Mouse (Mus musculus): ENCODE results near the gene Ltbp1. TPM values are rescaled to one million over a fixed set of nuclear protein-coding genes. Genes with fewer than 3 reads are reported as not detected.

Gene Ltbp1
- polyA plus RNA-seq, 1 experiment, result 27.7 TPM

DNA sequence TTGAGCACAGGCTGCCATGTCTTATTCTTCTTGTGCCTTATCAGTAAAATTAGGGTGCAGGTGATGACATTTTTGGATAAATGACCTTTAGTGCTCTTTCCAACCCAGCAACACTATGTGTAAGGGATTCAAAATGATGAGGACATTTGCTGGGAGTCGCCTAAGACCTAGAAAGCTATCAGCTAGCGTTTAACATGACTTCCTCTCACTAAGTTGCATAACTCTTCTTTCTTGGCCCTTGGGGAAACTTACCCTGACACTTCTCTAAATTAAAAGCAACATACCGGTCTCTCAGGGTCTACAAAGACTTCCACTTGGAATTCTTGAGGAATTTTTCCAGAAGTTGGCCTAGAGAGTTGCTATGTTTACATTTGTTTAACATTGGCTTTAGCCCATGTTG is 348.0 kb downstream of the Ltbp1 start:
- no peak overlapping the region for H3K4me3 ChIP-seq (replicated peaks; ENCODE audit: extremely low read depth, low read depth, low read length)
- H3K4me1 ChIP-seq (ENCODE audit: control insufficient read depth, insufficient read depth, low read length), result peaks cover 3% of the 10 kb centered on the region; the same call in 1 of the 2 replicates
- 51% methylated on average over 3 of the region's 3 CpGs for WGBS
- TF ChIP-seq POLR2A (IDR thresholded peaks at IDR 0.05; ENCODE audit: borderline replicate concordance, extremely low read depth, low read depth, low read length) (no peak), CTCF (IDR thresholded peaks at IDR 0.05; ENCODE audit: insufficient read depth, low read length) (no peak)
- no peak for DNase-seq

DNA sequence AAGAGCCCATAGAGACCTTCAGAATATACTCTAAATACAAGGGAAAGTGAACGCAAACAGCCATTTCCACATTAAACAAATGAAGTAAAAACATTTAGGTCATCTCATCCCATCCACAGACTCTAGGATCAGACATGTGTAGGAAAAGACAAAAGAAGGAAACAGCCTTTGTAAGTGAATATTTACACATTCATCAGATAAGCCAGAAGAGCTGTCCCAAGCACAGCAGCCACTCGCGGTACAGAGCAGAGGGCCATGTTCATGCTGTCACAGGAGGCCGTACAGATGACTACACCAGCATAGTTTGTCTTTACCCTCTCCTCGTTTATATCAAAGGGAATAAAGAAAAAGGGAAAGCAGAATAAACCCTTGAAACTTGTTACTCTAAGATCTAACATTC is 350.1 kb downstream of the Ltbp1 start:
- 38% methylated on average over 5 of the region's 5 CpGs for WGBS

DNA sequence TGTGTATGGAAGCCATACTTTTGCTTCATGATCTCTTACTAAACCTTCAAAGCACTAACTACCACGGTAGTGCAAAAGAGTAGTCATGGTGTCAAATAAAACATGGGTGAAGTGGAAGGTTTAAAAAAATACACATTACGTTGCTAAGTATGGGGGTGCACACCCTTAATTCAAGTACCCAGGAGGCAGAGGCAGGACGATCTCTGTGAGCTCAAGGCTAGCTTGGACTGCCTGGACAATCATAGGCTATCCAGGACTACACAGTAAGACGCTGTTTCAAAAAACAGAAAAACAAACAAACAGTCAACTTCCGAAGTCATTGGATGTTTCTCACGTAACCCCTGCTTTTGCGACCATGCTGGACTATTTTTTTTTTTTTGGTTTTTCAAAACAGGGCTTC is 354.7 kb downstream of the Ltbp1 start:
- TF ChIP-seq POLR2A (IDR thresholded peaks at IDR 0.05; ENCODE audit: borderline replicate concordance, extremely low read depth, low read depth, low read length), result no peak
- no peak for TF ChIP-seq CTCF (IDR thresholded peaks at IDR 0.05; ENCODE audit: insufficient read depth, low read length)
- DNase-seq, result no peak
- H3K4me1 ChIP-seq (ENCODE audit: control insufficient read depth, insufficient read depth, low read length), result peaks cover 2% of the 10 kb centered on the region; the same call in 1 of the 2 replicates
- no peak overlapping the region for H3K4me3 ChIP-seq (replicated peaks; ENCODE audit: extremely low read depth, low read depth, low read length)
- 97% methylated on average over 7 of the region's 7 CpGs for WGBS

More for the DNA sequence above, 350.1 kb downstream of the Ltbp1 start:
- peaks cover 3% of the 10 kb centered on the region; the same call in 1 of the 2 replicates for H3K4me1 ChIP-seq (ENCODE audit: control insufficient read depth, insufficient read depth, low read length)
- H3K4me3 ChIP-seq (replicated peaks; ENCODE audit: extremely low read depth, low read depth, low read length), result no peak overlapping the region
- TF ChIP-seq CTCF (IDR thresholded peaks at IDR 0.05; ENCODE audit: insufficient read depth, low read length), result no peak
- TF ChIP-seq POLR2A (IDR thresholded peaks at IDR 0.05; ENCODE audit: borderline replicate concordance, extremely low read depth, low read depth, low read length), result no peak
- no peak for DNase-seq

DNA sequence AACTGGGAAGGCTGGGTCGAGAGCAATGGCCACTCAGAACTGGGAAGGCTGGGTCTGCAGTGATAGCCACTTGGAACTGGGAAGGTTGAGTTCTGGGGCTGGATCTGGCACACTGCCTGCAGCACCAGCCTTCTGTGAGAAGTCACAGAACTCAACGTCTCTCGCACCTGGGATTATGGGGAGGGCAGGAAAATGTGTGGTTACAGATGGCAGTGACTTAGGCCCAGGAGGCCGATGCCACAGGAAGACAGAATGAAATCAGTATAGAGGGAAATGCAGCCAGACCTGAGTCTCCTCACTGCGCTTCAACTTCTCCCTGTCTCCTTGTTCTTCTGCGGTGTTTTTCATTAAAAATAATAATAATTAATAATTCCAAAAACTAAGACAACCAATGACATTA is 361.0 kb downstream of the Ltbp1 start:
- no peak for TF ChIP-seq POLR2A (IDR thresholded peaks at IDR 0.05; ENCODE audit: borderline replicate concordance, extremely low read depth, low read depth, low read length)
- TF ChIP-seq CTCF (IDR thresholded peaks at IDR 0.05; ENCODE audit: insufficient read depth, low read length), result no peak
- Histone ChIP-seq H3K4me1 (ENCODE audit: control insufficient read depth, insufficient read depth, low read length) (peaks cover 4% of the 10 kb centered on the region; the same call in 1 of the 2 replicates), H3K4me3 (replicated peaks; ENCODE audit: extremely low read depth, low read depth, low read length) (no peak overlapping the region)
- DNase-seq, result no peak
- WGBS, result 78% methylated on average over 6 of the region's 6 CpGs

DNA sequence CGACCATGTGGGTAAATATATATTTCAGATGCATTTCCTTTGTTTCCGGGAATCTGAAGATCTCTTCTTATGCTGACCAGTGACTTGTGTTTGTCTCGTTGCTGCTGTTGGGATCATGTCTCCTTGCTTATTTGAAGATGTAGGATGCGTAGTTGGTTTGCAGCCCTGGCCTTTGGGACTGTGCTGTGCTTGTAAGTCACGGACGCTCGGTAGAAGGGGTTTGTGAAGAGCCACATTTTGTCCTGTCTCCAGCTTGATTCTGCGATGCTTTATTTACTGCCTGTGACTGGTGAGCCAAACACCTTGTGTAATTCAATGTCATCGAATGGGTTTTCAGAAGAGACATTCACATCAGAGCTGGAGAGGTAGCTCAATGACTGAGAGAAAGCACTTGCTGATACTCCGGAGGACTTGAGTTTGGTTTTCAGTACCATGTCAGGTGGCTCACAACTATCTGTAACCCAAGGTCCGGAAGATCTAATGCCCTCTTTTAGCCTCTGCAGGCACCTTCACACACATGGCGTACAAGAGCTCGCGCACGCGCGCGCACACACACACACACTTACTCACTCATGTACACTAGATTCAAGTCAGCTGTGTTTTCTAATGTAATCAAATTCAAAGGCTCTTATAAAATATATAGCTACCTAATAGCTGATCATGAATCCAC is 362.3 kb downstream of the Ltbp1 start:
- peaks cover 4% of the 10 kb centered on the region; the same call in 1 of the 2 replicates for H3K4me1 ChIP-seq (ENCODE audit: control insufficient read depth, insufficient read depth, low read length)
- 98% methylated on average over 18 of the region's 18 CpGs for WGBS
- no peak for DNase-seq
- no peak overlapping the region for H3K4me3 ChIP-seq (replicated peaks; ENCODE audit: extremely low read depth, low read depth, low read length)
- TF ChIP-seq CTCF (IDR thresholded peaks at IDR 0.05; ENCODE audit: insufficient read depth, low read length) (no peak), POLR2A (IDR thresholded peaks at IDR 0.05; ENCODE audit: borderline replicate concordance, extremely low read depth, low read depth, low read length) (no peak)

DNA sequence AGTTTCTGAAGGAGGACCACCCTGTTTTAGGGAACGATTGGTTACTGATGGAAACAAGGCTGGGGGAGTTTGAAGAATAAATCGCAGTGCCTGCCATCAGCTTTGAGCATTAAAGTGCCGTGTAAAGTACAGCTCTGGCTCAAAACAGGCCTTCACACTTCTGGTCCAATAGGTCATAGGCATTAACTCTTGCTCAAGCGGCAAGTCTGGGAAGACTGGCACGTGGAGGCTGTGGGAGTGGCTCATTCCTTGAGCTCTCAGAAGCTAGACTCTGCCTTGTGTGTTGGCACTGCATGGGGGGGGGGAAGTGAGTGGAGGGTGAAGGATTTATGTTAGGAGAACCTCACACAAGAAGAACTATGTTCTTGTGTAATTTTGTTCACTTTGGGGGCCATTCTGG is 363.2 kb downstream of the Ltbp1 start:
- no peak overlapping the region for H3K4me3 ChIP-seq (replicated peaks; ENCODE audit: extremely low read depth, low read depth, low read length)
- TF ChIP-seq CTCF (IDR thresholded peaks at IDR 0.05; ENCODE audit: insufficient read depth, low read length), result no peak
- no peak for TF ChIP-seq POLR2A (IDR thresholded peaks at IDR 0.05; ENCODE audit: borderline replicate concordance, extremely low read depth, low read depth, low read length)
- no peak for DNase-seq
- 55% methylated on average over 5 of the region's 5 CpGs for WGBS
- peaks cover 4% of the 10 kb centered on the region; the same call in 1 of the 2 replicates for H3K4me1 ChIP-seq (ENCODE audit: control insufficient read depth, insufficient read depth, low read length)

DNA sequence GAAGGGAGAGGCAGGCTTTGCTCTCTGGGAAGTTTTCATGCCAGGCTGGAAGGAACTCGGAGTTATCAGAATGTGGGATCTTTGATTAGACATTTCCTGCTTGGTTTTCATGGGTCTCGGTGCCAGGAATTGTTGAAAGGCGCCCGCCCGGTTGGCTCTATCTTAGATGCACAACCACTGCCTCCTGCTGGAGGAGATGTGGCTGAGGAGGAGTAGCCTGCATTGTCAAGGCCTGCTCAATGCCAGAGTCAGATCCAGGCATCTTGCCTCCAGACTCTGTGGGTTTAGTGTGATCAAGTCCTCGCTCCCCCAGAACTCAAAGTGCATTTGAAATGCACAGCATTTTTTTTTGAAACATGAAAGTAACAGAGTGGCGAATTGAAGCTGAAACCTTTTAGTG is 364.0 kb downstream of the Ltbp1 start:
- no peak overlapping the region for H3K4me3 ChIP-seq (replicated peaks; ENCODE audit: extremely low read depth, low read depth, low read length)
- WGBS, result 29% methylated on average over 7 of the region's 7 CpGs
- TF ChIP-seq CTCF (IDR thresholded peaks at IDR 0.05; ENCODE audit: insufficient read depth, low read length) (peak; percentile 83), POLR2A (IDR thresholded peaks at IDR 0.05; ENCODE audit: borderline replicate concordance, extremely low read depth, low read depth, low read length) (no peak)
- peak; percentile 57 for DNase-seq
- H3K4me1 ChIP-seq (ENCODE audit: control insufficient read depth, insufficient read depth, low read length), result peaks cover 4% of the 10 kb centered on the region; the same call in 1 of the 2 replicates

DNA sequence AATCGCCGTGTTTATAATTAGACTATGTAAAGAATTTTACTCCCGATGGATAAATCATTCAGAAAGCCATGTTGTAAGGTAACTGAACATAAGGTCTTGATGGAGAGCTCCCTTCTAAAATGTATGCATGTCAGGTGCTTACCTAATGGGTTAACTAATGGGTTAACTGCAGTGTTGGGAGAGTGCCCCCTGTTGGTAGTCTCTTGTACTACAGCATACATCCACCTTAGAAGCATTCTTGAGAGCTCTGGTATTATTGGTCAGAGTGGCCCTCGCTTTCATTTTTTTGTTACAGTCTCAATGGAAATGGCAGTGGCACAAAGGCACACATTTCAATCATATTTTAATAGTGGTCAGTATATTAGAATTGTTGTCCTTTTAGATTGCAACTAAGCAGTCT is 364.8 kb downstream of the Ltbp1 start:
- Histone ChIP-seq H3K4me1 (ENCODE audit: control insufficient read depth, insufficient read depth, low read length) (peaks cover 4% of the 10 kb centered on the region; the same call in 1 of the 2 replicates), H3K4me3 (replicated peaks; ENCODE audit: extremely low read depth, low read depth, low read length) (no peak overlapping the region)
- no peak for DNase-seq
- TF ChIP-seq POLR2A (IDR thresholded peaks at IDR 0.05; ENCODE audit: borderline replicate concordance, extremely low read depth, low read depth, low read length) (no peak), CTCF (IDR thresholded peaks at IDR 0.05; ENCODE audit: insufficient read depth, low read length) (0 out of 2 replicates have a peak, but pooled peaks have one; percentile 18)
- WGBS, result 92% methylated on average over 4 of the region's 4 CpGs

DNA sequence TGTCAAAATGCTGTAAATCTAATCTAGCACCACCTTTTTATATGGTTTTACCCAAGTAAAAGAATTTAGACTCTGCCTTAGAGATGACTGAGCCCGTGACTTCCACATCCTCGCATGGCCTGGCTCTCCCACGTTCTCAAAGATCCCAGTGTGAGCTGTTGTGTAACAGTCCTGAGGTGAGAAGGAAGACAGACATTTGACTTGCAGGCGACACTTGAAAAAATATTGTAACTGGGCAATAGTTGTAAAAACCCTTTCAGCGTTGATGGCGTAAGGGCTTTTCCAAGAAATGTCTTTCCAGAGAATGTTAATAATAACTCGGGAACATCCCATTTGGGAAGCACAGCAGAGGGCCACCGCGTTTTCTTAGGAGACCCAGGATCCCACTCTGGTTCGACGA is 366.3 kb downstream of the Ltbp1 start:
- TF ChIP-seq CTCF (IDR thresholded peaks at IDR 0.05; ENCODE audit: insufficient read depth, low read length) (no peak), POLR2A (IDR thresholded peaks at IDR 0.05; ENCODE audit: borderline replicate concordance, extremely low read depth, low read depth, low read length) (no peak)
- Histone ChIP-seq H3K4me1 (ENCODE audit: control insufficient read depth, insufficient read depth, low read length) (peaks cover 4% of the 10 kb centered on the region; the same call in 1 of the 2 replicates), H3K4me3 (replicated peaks; ENCODE audit: extremely low read depth, low read depth, low read length) (no peak overlapping the region)
- DNase-seq, result no peak
- WGBS, result 73% methylated on average over 11 of the region's 11 CpGs

DNA sequence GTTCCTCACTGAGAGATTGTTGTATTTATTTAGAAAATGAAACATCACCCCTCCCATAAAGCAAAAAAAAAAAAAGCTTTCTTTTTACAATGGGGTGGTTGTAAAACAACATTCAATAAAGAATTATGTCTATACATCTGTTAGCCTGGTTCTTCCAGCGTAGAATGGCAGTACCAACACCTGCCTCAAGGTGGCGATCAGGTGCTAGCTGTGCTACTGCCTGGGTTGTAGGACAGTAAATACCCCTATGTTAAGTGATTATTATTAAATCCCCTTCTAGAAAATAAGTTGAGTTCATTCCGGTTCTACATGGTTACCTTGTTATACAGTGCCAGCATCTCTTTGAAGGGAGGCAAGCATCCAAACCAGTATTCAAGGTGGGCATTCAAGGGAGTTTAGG is 367.0 kb downstream of the Ltbp1 start:
- no peak for TF ChIP-seq POLR2A (IDR thresholded peaks at IDR 0.05; ENCODE audit: borderline replicate concordance, extremely low read depth, low read depth, low read length)
- peak; percentile 93 for TF ChIP-seq CTCF (IDR thresholded peaks at IDR 0.05; ENCODE audit: insufficient read depth, low read length)
- no peak overlapping the region for H3K4me3 ChIP-seq (replicated peaks; ENCODE audit: extremely low read depth, low read depth, low read length)
- DNase-seq, result peak; percentile 60
- WGBS, result 57% methylated on average over 3 of the region's 3 CpGs
- H3K4me1 ChIP-seq (ENCODE audit: control insufficient read depth, insufficient read depth, low read length), result peaks cover 4% of the 10 kb centered on the region; the same call in 1 of the 2 replicates
